Mouse (Mus musculus) brain, embryonic 14.5 days (tissue): ENCODE measurements around the gene Eif4a1. TPM values are rescaled to one million over a fixed set of nuclear protein-coding genes. Genes with fewer than 3 reads are reported as not detected.

Experiments used
- DNase-seq: peaks from one replicate; pipeline ENCODE4 v3.0.0-alpha.2; 2011; ENCODE audit warnings: low read depth
- CTCF ChIP-seq: fragments of 200-500 bp; IDR thresholded peaks from 2 replicates; pipeline ENCODE4 v1.5.1; 2012; ENCODE audit warnings: inconsistent platforms, mild to moderate bottlenecking, moderate library complexity, borderline replicate concordance; ENCODE audit not compliant: insufficient read depth, insufficient read length; ENCODE audit errors: extremely low read depth
- POLR2A ChIP-seq: fragments of 200-500 bp; IDR thresholded peaks from 2 replicates; pipeline ENCODE4 v1.6.1; 2012; ENCODE audit warnings: mild to moderate bottlenecking, inconsistent platforms, borderline replicate concordance; ENCODE audit not compliant: poor library complexity, insufficient read depth, insufficient read length, severe bottlenecking; ENCODE audit errors: extremely low read depth
- polyA plus RNA-seq: library from polyadenylated mRNA; depleted of rRNA; stranded (reverse); fragments of >200 nt; gene quantifications from 2 replicates; pipeline ENCODE4 v1.2.3, GENCODE M21; 2012

Gene Eif4a1
- polyA plus RNA-seq, 1 experiment: 894 TPM

DNA sequence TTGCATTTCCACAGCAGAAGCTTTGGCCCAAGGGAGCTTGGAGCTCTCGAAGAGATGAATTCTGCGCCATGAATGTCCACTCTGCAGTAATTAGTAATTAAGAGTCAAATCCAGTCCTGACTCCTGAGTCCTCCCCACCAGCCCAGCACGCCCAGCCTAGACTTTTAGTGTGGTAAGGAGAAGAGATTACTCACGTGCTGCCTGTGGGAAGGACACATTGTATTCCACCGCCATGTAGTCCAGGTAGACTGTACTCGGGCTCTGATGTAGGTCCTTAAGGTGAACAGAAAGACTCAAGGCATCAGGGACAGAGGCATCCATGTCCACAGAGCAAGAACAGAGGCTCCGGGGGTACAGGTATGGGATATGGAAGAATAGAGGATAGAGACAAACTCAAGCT lies 7.4 kb downstream of the Eif4a1 start:
- TF ChIP-seq CTCF (no peak), POLR2A (no peak)
- DNase-seq: no peak

DNA sequence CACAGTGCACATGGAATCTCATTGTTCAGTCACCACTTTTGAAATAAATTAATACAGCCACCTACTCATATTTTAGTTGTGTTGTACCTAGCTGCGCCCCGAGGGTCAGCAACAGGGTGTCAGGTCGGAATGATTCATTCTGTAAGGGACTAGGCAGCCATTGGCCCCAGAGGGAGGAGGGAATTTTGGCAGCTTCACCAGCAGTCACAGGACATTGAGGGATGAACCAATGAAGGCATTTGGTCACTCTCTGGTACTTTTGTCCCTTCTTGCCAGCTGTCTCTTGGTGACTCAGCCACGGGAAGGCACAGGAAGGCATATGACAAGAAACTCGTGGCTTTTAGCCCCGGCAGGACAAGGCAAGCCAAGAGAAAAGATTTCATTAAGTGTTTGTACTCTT lies 8.4 kb downstream of the Eif4a1 start:
- TF ChIP-seq POLR2A: no peak
- no peak for TF ChIP-seq CTCF
- no peak for DNase-seq

DNA sequence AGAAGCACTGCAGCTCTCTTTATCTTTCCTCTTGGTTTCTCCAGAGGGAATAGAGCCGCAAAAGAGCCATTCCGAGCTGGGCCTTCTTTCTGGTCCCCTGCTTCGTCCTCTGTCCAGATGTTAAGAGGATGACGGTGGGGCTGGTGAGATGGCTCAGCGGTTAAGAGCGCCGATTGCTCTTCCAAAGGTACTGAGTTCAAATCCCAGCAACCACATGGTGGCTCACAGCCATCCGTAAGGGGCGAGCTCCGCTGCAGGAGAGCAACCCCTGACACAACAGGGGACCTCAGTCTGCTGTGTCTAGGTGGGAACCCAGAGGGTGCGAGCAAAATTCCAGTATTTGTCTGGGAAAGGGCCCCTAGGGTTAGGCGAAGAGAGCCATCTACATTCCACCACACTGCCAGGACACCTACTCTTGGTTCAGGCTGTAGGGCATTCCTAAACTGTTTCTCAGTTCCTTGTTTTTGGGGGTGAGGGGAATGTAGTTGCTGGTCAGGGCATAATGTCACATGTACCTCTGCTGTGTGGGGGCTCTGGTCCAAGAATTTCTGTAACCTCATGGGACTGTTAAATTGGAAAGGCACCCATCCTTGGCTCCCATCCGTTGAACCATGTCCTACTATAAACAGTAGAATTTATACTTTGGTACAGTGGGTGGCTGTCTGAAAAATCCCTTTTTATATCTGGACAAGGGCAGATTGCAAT lies 9.1 kb downstream of the Eif4a1 start:
- no peak for DNase-seq
- TF ChIP-seq CTCF (no peak), POLR2A (no peak)

DNA sequence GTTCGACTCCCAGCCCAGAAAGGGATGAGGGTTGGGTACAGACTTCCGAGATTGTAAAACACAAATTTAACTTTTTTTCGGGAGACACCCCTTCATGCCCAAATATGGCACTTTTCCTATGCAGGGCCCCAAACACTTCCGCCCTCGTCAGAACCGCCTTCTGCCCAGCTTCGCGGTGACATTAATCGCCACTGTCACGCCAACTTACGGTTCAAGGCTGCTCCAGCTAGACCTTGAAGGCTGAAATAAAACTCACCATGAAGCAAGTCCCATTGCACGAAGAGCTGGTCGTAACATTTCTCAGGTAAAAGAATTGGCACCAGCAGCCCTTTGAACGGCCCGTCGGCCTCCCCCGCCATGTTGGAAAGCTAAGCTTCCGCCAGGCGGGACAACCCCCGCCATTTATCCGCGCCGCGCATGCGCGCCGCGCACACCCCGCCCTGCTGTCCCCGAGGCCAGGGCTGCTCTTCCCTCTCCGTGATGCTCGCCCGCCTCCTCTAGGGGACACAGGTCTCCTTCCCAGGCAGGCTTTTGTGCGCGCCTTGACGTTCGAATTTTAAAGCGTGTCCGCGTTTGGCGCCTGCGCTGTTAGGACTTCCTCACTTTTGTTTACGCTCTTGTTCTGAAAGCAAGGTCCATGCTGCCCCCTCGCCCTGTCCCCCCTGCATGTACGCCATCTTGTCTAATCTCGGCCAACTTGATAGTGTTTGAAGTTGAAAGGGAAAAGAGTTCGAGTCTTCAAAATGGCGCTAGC lies 9.8 kb downstream of the Eif4a1 start, which contains the start of gene Mpdu1:
Gene Mpdu1 (minus strand): TSS at position 430 of the 754 bp plus-strand sequence.
- DNase-seq: peak; percentile 99
- TF ChIP-seq CTCF: peak; percentile 44; the same call in 1 of the 2 replicates
- TF ChIP-seq POLR2A: peak; percentile 87; the same call in 1 of the 2 replicates

DNA sequence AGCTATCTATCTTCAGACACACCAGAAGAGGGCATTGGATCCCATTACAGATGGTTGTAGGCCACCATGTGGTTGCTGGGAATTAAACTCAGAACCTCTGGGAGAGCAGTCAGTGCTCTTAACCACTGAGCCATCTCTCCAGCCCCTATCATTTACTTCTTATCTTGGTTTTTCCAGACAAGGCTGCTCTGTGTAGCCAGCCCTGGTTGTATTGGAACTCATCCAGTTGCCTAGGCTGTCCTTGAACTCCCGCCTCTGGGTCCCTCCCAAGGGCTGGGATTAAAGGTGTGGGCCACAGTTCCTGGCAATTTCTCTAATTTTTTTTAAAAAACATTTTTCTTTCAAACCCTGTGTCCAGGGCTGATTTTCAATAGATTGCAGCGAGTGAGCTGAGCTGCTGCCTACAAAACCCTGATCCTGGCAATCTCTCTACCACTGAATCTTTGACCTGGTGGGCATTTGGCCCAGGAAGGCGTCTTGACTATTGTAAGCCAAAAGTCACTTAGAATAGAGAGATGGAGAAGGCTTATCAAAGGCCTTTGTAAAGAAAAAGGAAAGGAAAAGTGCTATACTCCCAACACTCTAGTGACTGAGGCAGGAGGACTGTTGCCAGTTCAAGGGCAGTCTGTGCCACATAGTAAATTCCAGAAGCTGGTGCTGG lies 10.9 kb downstream of the Eif4a1 start:
- TF ChIP-seq POLR2A (no peak), CTCF (no peak)
- no peak for DNase-seq

DNA sequence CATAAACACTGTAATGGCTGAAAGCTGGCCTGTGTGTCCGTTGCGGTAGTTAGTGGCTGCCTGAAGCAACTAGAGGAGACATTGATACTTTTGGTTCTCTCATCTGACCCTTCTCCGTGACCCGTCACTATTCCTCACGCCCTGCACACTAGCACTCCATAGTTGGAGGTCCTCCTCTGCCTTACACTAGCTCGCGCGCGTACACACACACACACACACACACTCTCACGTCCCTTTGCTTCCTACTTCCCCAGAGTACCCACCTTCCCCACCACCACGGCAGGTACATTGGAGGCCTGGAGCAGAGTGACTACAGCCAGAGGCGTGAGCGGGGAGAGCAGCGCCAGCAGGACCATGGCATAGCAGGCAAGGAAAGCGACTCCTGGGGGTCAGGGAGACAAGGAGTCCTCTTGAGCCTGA lies 14.8 kb downstream of the Eif4a1 start:
- DNase-seq: no peak

DNA sequence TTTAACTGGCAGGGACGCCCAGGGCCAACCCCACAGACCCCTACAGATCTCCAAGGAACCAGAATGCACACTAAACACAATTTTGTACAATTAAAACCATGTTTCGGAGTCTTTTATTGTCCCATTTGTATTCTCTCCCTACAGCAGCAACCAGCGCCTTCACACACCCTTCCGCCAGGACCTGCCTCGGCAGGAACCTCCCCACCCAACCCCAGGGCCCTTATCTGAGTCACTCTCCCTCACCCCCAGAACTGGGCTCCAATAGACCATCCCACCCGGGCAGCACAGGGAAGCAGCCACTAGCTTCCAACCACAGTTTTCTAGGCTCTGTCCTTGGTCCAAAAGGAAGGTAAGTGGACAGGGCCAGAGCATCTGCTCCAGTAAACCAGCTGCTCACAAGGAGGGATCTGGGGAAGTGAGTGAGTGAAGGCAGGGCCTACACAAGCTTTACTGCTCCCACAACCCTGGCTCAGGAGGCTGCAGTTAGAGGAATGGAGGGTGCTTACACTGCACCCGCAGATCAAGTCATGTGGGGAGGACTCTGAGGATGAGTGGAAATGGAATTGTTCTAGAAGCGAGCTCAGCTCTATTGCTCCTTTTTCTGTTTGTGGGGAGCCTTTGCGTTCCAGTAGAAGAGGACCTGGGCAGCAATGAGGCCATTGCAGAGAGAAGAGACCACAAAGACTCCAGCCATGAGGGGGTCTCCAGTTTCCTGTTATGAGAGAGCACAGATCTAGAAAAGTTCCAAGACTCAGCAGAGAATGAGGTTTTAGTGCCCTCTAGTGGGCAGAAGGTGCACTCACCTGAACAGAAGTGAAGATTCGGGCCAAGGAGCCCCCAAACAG lies 15.4 kb downstream of the Eif4a1 start:
- peak; percentile 77 for DNase-seq
- TF ChIP-seq POLR2A (no peak), CTCF (peak; percentile 80)

More for the DNA sequence above, 14.8 kb downstream of the Eif4a1 start:
- TF ChIP-seq CTCF (no peak), POLR2A (no peak)

DNA sequence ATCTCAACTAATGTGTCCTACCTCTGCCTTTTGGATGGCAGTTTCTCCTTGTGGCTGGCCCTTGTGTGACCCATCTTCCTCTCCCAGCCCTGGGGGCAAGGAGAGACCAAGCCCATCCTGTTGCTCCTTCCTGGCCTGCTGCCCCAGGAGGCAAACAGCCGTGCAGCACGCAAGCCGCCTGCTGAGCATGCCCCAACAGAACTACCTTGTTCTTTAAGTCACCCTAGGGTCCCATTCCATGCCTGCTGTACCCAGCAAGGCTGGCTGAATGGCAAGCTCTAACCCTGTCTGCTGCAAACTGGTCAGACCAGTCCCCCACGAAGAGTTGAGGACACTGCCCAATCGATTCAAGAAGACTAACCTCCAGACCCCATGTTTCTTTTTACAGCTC lies 16.2 kb downstream of the Eif4a1 start:
- no peak for DNase-seq
- TF ChIP-seq CTCF (no peak), POLR2A (no peak)

DNA sequence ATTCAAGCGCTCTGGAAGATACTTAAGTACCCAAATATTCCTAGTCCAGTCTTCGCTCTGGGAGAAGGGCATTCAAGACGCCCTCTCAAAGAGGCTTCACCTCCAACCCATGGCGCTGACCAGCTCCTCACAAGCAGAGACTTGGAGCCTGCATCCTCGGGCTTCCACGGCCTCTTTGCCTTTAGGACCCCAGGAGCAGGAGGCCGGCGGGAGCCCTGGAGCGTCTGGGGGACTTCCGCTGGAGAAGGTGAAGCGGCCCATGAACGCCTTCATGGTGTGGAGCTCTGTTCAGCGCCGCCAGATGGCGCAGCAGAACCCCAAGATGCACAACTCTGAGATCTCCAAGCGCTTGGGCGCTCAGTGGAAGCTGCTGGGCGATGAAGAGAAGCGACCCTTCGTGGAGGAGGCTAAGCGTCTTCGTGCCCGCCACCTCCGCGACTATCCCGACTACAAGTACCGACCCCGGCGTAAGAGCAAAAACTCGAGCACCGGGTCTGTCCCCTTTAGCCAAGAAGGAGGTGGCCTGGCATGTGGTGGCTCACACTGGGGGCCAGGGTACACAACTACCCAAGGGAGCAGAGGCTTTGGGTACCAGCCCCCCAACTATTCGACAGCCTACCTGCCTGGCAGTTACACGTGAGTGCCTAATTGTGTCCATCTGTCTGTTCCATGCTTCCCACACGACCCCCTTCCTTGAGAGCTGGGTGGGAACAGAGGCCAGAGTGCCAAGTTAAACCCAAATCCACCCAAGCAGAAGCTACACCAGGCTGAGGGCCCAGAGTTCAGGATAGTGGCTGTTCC lies 16.8 kb downstream of the Eif4a1 start, which contains the start of gene Sox15:
Gene Sox15 (plus strand): TSS at position 51 of the 801 bp plus-strand sequence.
- TF ChIP-seq CTCF: peak; percentile 86
- no peak for TF ChIP-seq POLR2A
- DNase-seq: peak; percentile 86

DNA sequence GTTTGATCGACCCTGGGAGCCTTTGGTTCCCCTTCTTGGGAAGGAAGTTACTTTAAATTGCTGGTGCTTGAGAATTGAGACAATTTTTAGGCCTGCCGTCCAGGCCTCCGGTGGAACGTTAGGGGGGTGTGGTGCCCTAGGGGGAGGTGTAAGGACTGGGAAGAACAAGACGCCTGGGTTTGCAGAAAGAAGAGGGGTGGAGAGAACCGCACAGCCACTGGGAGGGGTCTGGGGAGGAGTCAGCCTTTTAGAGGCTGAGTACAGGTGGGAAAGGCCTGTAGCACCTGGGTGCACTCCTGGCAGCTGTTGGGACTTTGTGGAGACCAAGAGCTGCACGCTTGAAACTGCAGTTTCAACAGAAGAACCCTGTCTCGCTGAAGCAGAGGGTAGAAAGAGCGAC lies 17.5 kb downstream of the Eif4a1 start:
- no peak for DNase-seq
- no peak for TF ChIP-seq POLR2A
- no peak for TF ChIP-seq CTCF
